Mouse (Mus musculus) telencephalon, adult 2 months (tissue): Measurements from ENCODE around the gene Pnmt.

ENCODE experiments used
- DNase-seq: peaks from one replicate; pipeline ENCODE4 v3.0.0-alpha.2; 2011; ENCODE audit warnings: low read depth, low spot score

Pnmt gene

DNA sequence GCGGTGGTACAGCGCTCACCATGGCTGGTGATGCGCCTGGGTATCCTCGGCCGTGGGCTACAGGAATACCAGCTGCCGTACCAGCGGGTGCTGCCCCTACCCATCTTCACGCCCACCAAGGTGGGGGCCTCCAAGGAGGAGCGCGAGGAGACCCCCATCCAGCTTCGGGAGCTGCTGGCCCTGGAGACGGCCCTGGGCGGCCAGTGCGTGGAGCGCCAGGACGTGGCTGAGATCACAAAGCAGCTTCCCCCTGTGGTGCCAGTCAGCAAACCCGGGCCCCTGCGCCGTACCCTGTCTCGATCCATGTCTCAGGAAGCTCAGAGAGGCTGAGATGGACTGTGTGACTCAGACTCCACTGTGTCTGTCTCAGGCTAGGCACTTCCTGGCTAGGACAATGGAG is 2.0 kb upstream of the Pnmt start:
- no peak for DNase-seq

DNA sequence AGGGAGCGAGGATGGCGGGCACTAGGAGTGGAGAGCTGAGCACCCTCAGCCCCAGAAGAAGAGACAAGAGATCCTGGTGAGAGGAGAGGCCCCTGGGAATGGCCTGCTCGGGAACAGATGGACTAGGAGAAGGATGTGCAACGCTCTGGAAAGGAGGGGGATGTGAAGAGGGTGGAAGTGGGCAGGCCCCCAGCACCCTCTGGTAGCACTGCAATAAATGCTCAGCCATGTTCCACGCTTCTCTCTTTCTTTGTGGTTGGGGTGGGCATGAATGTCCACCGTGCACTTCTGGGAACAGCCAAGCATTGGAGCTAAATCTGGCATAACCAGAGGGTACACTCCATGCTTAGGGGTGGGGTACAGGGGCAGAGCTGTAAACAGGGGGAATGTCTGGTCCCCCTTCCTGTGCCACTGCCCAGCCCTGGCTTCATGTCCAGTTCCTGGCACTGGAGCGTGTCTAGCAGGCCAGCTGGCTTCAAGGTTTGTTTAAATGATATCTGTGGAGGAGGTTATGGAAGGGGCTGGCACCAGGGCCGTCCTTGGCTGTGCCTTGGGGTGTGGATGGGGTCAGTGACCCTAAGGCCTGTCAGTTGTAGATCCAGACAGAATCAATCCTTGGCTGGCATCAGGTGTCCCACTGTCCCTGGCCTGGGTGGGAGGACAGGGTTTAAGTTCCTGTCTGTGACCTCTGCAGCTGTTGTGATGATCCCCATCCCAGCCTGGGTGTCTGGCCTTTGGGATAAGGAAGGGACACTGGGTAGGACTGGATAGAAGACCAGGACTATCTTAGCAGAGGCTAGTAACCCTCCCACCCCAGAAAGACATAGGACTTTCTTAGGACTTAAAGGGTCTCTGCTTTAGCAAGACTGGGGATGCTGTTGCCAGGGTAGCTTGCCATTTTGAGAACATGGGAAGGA is 1.3 kb upstream of the Pnmt start:
- DNase-seq = no peak

DNA sequence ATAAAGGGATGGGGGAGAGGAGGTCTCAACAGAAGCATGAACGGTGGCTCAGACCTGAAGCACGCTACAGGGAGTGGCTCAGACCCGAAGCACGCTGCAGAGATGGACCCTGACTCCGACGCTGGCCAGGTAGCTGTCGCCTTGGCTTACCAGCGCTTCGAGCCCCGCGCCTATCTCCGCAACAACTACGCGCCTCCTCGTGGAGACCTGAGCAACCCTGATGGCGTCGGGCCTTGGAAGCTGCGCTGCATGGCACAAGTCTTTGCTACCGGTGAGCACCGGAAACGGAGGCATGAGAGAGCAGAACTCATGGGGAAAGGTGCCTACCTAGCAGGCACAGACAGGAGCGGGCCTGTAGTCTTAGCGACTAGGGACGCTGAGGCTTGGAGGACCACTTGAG is 346 bp downstream of the Pnmt start:
- DNase-seq = no peak

DNA sequence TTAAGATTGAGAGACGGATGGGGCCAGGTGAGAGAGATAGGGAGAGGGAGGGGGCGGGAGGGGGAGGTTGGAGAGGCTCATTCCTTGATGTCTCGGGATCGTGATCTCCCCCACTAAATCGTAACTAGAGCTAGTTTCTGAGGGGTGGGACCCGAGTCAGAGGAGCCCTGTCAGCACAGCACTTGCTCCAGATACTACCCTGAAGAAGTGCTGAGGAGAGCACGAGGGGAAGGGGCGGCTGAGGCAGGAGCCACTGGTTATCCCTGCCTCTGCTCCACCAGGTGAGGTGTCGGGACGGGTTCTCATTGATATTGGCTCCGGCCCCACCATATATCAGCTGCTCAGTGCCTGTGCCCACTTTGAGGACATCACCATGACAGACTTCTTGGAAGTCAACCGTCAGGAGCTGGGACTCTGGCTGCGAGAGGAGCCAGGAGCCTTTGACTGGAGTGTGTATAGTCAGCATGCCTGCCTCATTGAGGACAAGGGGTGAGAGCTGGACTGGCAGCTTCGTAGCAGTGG is 867 bp downstream of the Pnmt start:
- no peak for DNase-seq

DNA sequence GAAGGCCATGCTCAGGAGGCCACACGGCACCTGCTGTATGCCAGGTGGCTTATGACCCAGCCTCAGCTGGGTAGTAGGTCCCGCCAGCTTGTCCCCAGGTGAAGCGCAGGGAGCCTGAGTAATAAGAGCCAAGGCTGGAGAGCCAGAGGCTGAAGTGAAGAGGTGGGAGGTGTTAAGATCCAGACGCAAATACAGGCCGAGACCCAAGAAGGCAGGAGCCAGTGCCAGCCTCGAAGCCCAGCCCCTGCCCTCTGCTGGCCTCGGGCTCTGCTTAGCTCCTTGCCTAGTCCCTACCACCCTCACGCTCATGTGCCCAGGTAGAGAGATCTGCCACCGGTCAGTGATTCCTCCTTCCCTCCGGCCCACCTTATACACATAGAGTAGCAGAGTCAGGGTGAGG is 2.0 kb downstream of the Pnmt start:
- no peak for DNase-seq

DNA sequence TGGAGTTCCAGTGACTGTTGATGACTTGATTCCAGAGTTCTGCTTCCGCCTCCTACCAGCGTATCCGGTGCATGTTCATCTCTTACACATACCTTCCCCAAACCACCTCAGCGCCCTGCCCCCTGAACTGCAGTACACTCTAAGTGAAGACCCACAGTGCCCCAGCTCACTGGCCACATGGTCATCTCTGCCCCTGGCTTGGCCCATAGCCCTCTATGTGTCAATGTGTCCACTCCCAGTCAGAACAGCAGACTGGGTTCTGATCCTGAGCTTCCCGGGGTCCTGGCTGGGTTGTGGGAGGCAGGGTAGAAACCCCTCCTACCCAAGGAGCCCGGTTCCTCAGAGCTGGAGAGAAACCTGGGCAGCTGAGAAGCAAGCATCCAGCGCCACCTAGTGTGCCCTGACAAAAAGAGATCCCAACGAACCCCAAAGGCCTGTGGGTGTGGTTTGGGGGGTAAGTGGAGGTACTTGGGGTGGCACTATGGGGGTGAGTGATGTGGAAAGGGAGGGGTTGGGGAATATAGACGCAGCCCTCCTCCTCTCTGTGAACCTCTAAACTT is 3.1 kb downstream of the Pnmt start:
- no peak for DNase-seq

DNA sequence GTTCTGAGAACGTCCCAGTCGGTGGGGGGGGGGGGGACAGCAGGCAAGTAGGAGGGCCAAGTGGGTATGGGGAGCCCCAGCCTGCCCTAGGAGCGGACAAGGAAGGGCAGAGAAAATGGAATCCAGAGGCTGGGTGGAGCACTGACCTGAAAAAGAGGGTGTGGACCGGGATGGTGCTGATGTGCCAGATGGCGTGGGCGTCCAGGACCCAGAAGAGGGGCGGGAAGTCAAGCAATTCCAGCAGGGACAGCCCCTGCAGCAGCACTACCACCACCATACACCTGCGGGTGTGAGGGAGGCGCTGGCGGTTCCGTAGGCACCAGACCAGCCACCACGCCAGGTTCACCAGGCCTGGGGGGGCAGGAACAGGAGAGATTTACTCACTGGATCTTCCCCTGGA is 3.9 kb downstream of the Pnmt start:
- DNase-seq = no peak

DNA sequence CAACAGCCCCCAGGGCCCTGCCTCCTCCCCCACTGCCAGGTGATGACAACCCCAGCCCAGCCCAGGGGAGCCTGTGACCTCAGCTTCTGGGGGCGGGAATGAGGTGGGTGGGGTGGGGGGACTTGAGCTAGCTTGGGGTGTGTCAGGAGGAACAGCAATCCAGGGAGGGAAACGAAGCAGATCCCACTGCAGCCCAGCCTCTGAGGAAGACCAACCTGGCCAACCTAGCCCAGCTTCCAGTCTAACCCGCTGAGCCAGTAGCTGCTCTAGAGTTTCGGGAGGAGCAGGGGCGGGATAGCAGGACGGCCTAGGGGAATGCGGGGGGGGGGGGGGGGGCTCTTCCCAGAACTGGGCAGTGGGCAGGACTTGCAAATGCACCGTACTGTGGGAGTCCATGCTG is 5.8 kb downstream of the Pnmt start:
- DNase-seq = no peak

DNA sequence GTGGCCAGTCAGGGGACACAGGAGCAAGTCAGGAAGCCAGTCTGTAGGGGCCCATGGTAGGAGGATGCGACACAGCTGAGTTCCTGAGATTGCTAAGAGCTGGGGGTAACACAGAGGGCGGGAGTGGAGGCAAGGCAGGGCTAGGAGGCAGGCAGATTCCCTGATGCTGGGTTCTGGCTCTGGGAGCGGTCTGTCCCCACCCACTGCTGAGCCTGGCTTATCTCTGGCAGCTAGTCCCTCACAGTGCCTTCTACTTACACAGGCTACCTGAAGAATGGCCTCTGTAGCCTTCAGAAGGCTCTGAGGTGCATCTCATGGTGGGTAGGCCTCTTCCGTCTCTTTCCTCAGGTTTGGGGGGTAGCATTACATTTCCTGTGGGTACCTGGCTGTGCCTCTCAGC is 6.4 kb downstream of the Pnmt start:
- no peak for DNase-seq

DNA sequence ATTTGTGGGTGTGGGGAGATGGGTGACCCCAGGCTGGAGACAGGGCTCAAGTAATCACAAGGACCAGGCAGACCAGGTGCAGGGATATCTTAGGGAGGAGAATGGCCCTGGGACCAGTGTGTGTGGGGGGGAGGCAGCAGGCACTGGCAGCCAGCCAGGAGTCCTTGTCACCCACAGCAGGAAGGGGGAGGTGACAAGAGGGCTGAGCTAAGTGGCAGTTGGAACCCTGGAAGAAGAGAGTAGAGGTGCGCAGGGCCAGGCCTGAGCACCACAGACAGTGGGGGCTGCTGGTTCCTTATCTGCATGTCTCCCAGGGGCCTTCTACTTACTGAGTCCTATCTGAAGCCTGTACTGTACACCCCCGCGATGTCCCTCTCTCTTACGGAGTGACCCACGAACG is 7.1 kb downstream of the Pnmt start:
- DNase-seq = no peak

DNA sequence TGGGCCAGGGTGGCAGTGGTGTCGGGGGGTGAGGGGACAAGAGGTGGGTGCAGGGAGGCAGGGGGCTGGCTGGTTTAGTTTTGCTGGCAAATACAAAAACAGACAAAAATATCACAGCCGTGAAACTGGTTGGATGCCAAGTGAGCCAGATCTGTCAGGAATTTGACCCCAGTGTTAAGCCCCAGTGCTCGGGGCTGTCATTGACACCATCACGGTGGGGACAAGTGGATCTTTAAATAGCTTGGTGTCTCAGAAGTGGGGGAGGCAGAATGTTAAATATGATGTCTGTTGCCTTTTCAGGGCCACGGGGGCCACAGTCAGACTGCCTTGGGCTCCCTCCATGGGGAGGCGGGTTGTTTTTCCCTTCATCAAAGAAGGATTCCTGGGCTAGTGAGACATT is 8.1 kb downstream of the Pnmt start:
- DNase-seq = no peak

DNA sequence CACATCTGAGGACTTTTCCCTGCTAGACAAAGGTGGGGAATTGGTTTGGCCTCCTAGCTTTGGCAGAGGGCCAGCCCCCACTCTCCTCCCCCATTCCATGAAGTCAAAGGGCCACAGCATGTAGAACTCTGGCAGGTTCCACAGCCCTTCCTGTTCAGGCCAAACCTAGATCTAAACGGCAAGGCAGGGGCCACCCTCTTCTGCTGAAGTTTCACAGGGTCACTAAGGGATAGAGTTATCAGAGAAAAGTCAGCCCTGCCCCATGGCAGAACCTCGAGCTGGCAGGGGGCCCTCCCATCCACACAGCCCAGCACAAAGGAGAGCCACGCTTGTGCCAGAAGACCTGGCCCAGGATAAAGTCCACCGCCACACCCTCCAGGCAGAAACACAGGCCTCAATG is 8.8 kb downstream of the Pnmt start:
- DNase-seq = no peak

DNA sequence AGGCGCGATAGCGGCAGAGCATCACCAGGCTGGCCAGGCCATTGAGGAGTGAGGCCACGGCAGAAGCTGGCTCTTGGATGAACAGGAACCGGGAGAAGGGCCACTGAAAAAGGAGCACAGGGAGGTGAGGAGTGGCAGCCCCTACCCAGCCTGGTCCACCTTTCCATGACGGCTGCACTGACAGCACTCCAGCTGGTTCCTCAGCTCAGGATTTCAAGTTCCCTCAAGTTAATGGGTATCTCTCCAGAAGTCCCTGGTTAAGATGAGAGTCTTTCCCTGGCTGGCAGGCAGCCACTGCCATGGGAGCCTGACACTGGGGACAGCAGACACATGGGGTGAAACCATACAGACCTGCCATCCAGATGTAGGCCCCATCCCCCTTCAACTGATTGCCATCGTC is 11.7 kb downstream of the Pnmt start:
- DNase-seq = no peak

DNA sequence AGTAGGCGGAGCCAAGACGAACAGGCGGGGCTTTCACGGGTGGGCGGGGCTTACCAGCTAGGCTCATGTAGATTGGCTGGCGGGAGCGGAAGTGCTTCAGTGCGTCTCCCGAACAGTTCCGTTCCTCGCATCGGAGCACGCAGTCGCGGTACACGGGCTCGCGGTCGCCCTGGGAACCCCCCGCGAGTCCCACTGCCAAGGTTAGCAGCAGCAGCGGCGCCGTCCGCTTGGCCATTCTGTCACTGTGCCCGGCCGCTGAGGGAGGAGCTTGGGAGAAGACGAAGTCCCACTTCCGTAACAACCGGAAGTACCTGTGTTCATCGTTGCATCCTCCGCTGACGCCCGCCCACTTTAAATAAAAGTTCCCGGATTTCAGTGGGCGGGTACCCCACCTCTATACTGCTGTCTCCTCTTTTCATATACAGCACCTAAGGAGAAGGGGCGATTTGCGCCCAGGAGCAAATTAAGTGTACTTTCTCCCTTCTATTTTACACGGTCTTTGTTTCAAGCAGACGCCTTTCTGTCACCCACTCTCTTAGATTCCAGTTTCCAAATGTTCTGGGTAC is 14.0 kb downstream of the Pnmt start, which contains the start of gene Pgap3:
TSS of gene Pgap3 (minus strand) at position 330 of the 566 bp plus-strand sequence.
- peak; percentile 91 for DNase-seq

DNA sequence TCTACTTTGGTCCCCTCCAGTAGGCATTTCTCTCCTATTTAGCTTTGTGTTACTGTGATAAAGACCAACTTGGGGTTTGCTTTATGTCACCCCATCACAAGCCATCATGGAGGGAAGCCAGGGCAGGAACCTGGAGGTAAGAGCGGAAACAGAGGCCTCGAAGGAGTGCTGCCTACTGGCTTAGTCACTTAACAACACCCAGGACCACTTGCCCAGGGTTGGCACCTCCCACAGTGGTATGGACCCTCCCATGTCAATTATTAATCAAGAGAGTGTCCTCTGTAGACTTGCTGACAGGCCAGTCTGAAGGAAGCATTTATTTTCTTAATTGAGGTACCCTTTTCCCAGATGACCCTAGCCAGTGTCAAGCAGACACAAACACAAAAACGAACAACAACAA is 14.6 kb downstream of the Pnmt start:
- DNase-seq = no peak

DNA sequence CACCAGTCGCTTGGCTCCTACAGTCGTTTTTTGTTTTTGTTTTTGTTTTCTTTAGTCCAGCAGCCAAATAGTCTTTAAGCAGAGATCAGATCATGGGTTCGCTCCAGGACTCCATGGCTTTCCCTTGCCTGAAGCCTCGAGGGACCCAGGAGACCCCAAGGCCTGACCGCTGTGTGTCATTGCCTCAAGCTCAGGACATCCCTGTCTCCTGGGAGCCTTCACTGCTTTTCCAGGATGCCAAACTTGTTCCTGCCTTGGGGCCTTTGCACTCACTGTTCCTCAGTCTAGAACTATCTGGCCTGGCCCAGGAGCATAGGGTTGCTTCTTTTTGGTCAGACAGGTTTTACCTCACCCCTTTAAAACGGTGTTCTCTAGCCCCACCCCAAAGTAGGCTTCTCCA is 20.4 kb downstream of the Pnmt start:
- DNase-seq = no peak

DNA sequence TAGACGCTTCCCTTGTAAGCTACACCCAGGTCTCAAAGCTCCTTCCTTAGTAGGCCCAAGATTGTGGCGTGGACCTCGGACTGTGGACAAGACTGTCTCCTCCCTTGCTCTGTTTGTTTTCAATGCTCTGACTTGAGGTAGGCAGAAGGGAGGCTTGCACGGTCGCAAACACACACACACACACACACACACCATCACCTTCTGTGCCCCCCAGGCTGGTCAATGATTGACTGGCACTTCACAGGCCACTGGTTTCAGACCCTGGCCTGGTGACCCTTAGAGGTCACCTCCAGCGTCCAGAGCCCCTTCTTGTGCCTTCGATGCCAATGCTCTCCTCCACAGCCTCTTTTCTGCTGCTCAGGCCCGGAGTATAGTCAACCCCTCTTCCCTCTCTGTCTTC is 22.6 kb downstream of the Pnmt start:
- no peak for DNase-seq

DNA sequence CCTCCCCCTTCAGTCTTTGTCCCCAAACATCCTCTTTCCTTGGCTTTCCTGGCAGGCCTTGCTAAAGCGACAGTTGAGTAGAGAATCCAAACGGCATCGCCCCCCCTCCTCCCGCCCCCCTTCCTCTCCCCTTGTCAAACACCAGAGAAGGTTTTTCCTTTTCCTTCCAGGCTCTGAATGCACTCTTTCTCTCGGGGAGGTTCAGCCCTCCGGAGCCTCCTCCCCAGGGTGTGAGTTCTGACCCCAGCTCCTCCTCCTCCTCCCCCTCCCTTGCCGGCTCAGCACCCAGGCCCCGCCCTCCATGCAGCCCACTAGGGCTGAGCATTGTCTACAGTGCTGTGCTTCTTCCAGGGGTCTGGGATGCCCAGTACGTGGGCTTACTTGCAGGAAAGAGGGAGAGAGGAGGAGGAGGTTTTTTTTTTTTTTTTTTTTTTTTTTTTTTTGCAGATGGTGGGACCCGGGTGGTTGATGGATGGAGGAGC is 23.1 kb downstream of the Pnmt start:
- no peak for DNase-seq

DNA sequence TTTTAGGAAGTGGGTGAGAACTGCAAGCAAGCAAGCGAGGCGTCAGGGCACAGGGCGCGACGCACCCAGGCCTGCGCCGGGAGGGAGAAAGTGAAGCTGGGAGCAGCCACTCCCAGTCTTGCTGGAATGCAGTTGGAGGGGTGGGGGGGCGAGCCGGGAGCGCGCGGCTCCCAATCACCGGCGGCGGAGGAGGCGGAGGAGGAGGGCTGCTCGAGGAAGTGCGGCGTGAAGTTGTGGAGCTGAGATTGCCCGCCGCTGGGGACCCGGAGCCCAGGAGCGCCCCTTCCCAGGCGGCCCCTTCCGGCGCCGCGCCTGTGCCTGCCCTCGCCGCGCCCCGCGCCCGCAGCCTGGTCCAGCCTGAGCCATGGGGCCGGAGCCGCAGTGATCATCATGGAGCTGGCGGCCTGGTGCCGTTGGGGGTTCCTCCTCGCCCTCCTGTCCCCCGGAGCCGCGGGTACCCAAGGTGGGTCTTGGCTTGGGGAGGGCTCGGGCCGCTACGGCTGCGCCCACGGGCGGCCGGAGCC is 26.1 kb downstream of the Pnmt start, which contains the start of gene Erbb2:
TSS of gene Erbb2 (plus strand) at position 198 of the 524 bp plus-strand sequence.
- DNase-seq = no peak

DNA sequence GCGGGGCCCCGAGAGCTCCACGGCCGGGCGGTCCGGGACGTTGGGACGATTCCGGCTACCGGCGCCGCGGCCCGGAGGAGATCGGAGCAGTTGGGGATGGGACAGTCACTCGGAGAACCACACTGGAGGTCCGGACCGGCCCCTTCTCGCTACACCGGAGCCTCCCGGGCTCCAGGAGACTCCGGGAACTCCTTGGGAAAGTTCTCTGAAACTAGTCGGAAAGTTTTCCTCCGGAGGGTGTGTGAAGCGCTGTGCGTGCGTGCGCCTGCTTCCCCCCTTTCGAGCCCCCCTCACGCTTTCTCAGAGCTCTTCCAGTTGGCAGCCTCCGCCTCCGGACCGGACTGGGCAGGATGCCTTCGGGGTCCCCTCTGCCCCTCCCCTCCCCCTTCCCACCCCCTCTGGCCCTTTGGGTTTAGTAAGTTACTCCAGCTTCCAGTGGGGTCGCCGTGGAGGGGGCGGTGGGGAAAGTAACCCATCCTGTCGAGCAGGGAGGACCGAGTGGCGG is 26.6 kb downstream of the Pnmt start:
- no peak for DNase-seq

DNA sequence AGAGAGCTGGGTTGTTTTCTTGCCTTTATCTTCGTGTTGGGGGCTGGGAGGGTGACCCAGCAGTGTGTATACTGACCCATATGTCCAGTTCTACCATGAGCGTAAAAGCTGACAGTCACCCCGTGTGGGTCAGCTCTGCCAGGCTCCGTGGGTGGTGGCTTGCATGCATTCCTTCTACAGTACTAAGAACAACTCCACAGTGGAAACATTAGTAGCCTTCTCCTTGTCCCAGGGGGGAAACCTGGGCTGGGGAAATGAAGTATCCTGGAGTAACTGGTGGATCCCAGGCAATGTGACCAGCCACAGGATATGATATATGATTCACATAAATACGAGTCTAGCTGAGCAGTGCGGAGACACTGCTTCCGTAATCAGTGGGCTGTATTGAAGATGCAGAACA is 27.5 kb downstream of the Pnmt start:
- DNase-seq = no peak

DNA sequence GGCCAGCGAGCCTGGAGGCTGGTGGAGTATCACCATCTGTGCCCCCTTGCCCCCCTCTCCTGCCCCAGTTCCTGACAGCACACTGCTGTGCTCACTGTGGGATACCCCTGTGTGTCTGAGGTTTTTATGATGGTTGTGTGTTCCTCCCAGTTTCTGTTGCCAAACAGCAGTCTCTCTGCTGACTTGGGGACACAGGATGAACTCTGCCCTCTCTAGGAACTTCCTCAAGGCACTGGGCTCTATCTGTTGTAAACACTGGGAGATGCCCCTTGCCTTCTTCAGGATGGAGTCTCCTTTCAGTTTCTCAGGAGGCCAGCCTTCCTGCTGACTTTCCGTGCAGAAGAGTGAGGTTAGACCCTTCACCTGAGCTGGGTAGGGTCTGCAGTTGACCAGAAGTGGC is 27.9 kb downstream of the Pnmt start:
- DNase-seq = no peak
